Mouse (Mus musculus): ENCODE data around the gene Sfmbt1. TPM values are rescaled to one million over a fixed set of nuclear protein-coding genes. Genes with fewer than 3 reads are reported as not detected.

Sfmbt1 gene
- polyA plus RNA-seq (2017; shearing (Covaris generic)), result 23.8 TPM

GRCm38 (mm10) chr14:30714799-30715617, at the start of gene Sfmbt1:
Sfmbt1 (plus strand) TSS chr14:30714849.

GRCm38 (mm10) chr14:30825476-30826131, 111.0 kb downstream of the Sfmbt1 start, which contains the start of gene Tmem110:
Tmem110 (plus strand) TSS chr14:30825590.

Other genes starting within 250 kb of the Sfmbt1 start
- gene Dcp1a, start 235.3 kb upstream of the Sfmbt1 start, polyA plus RNA-seq (2017; shearing (Covaris generic)), result 50.8 TPM
- 1.6 TPM for gene Cacna1d, start 223.4 kb upstream of the Sfmbt1 start, polyA plus RNA-seq (2017; shearing (Covaris generic))
- gene Tkt, start 166.5 kb upstream of the Sfmbt1 start, polyA plus RNA-seq (2017; shearing (Covaris generic)), result 127 TPM
- 78.6 TPM for gene Prkcd, start 88.6 kb upstream of the Sfmbt1 start, polyA plus RNA-seq (2017; shearing (Covaris generic))
- 6.7 TPM for gene Rft1, start 60.5 kb upstream of the Sfmbt1 start, polyA plus RNA-seq (2017; shearing (Covaris generic))
- 21.7 TPM for gene Tmem110, start 110.7 kb downstream of the Sfmbt1 start, polyA plus RNA-seq (2017; shearing (Covaris generic))
- gene Mustn1, start 164.4 kb downstream of the Sfmbt1 start, polyA plus RNA-seq (2017; shearing (Covaris generic)), result not detected
- not detected for gene Itih4, start 171.6 kb downstream of the Sfmbt1 start, polyA plus RNA-seq (2017; shearing (Covaris generic))
- gene Itih3, start 208.9 kb downstream of the Sfmbt1 start, polyA plus RNA-seq (2017; shearing (Covaris generic)), result not detected
- not detected for gene Itih1, start 228.4 kb downstream of the Sfmbt1 start, polyA plus RNA-seq (2017; shearing (Covaris generic))
- gene Nek4, start 236.5 kb downstream of the Sfmbt1 start, polyA plus RNA-seq (2017; shearing (Covaris generic)), result 5.5 TPM